Comparison of ENCODE assay signal across 29 mouse cellular contexts in genomic region chr2:30247036-30247435, GRCm38 (mm10). TPM values are rescaled to one million over a fixed set of nuclear protein-coding genes. Genes with fewer than 3 reads are reported as not detected.
"Had no signal": no experiment of that assay in that cellular context is flagged by ENCODE, and none has a peak within 500 bp of the region (broad histone marks: within the 10 kb centered on the region; RNA-seq: fewer than 3 reads in every experiment).

No protein-coding gene starts in this region.

- DNase-seq: kidney, adult 2 months; kidney, postnatal 25 days; left cerebral cortex, postnatal 4 days; lung, adult 2 months; lung, postnatal 14 days; lung, postnatal 4 days; midbrain, embryonic 14.5 days; thymus, postnatal 25 days had no signal

- H3K4me3 ChIP-seq: stomach, embryonic 15.5 days had no signal

- ATAC-seq: intestine, postnatal 0 days had no signal

- H3K9me3 ChIP-seq: stomach, embryonic 15.5 days had no signal

- H3K4me2 ChIP-seq: midbrain, embryonic 11.5 days; stomach, embryonic 15.5 days had no signal

- H3K27ac ChIP-seq: kidney, postnatal 0 days; liver, embryonic 14.5 days; stomach, embryonic 15.5 days had no signal

- H3K9ac ChIP-seq: liver, embryonic 14.5 days; stomach, embryonic 15.5 days had no signal

- H3K27me3 ChIP-seq: stomach, embryonic 15.5 days had no signal

RNA-seq across cellular contexts. Expression of gene Gm28035, which starts 6.7 kb away (rescaled TPM):
- total RNA-seq: megakaryocyte progenitor cell, adult 5-6 weeks had no signal

RNA-seq across cellular contexts. Expression of gene Phyhd1, which starts 19.0 kb away (rescaled TPM):
- total RNA-seq: megakaryocyte-erythroid progenitor cell, adult 5-6 weeks had no signal

RNA-seq across cellular contexts. Expression of gene Gm28038, which starts 33.8 kb away (rescaled TPM):
- total RNA-seq: layer of hippocampus, adult 8-10 months; layer of hippocampus, postnatal 10 days; left cerebral cortex, adult 8-10 months; left cerebral cortex, postnatal 14 days; left cerebral cortex, postnatal 4 days; megakaryocyte progenitor cell, adult 5-6 weeks; midbrain, postnatal 0 days had no signal
- polyA plus RNA-seq: intestine, embryonic 14.5 days; intestine, postnatal 0 days; kidney, adult 2 months; kidney, embryonic 14.5 days; kidney, postnatal 0 days; large intestine, adult 2 months; limb, embryonic 14.5 days; liver, embryonic 14.5 days; lung, adult 2 months; lung, embryonic 16.5 days; midbrain, embryonic 11.5 days; midbrain, embryonic 14.5 days; midbrain, postnatal 0 days; neural tube, embryonic 11.5 days; neural tube, embryonic 14.5 days; small intestine, adult 2 months; stomach, embryonic 15.5 days; thymus, postnatal 0 days had no signal
